ENCODE assay signal across 9 mouse cellular contexts in genomic region chr3:101836045-101836444, GRCm38 (mm10). TPM values are rescaled to one million over a fixed set of nuclear protein-coding genes. Genes with fewer than 3 reads are reported as not detected.
A peak's percentile ranks its signal among the peaks of the same experiment; 100 is the strongest.
DNase-seq lines count a peak whose midpoint lies in the region; ATAC-seq and TF ChIP-seq lines count a peak whose summit lies in the region.
"Had no signal": no experiment of that assay in that cellular context is flagged by ENCODE, and none has a peak within 500 bp of the region (broad histone marks: within the 10 kb centered on the region; RNA-seq: fewer than 3 reads in every experiment).

No protein-coding gene starts in this region.

- H3K9me3 ChIP-seq in E14TG2a.4 (ENCODE audit: low read length) = no peaks in the 10 kb centered on the region
- H3K9me3 ChIP-seq in hindbrain, embryonic 11.5 days (ENCODE audit: control insufficient read depth, low read length) = no peaks in the 10 kb centered on the region
- H3K9me3 ChIP-seq in lung, postnatal 0 days (ENCODE audit: low read length) = no peaks in the 10 kb centered on the region
- H3K9me3 ChIP-seq: G1E had no signal

- H3K4me3 ChIP-seq in E14TG2a.4 (replicated peaks; ENCODE audit: low read length) = peak overlapping the region; percentile 54; the same call in 1 of the 2 replicates
- no peak overlapping the region; the same call in 1 of the 2 replicates for H3K4me3 ChIP-seq in hindbrain, embryonic 11.5 days (ENCODE audit: low read depth, low read length)
- H3K4me3 ChIP-seq in lung, postnatal 0 days (ENCODE audit: low read depth, low read length) = no peak overlapping the region

- H3K27me3 ChIP-seq in E14TG2a.4 (ENCODE audit: insufficient read depth, low read length) = no peaks in the 10 kb centered on the region
- no peaks in the 10 kb centered on the region for H3K27me3 ChIP-seq in hindbrain, embryonic 11.5 days (ENCODE audit: control insufficient read depth, insufficient read depth, low read length)
- no peaks in the 10 kb centered on the region for H3K27me3 ChIP-seq in lung, postnatal 0 days (replicated peaks; ENCODE audit: insufficient read depth, low read length)

- 1% methylated on average over 8 of the region's 8 CpGs for WGBS in hindbrain, embryonic 11.5 days
- 0% methylated on average over 8 of the region's 8 CpGs for WGBS in lung, postnatal 0 days

- TF ChIP-seq CTCF in E14TG2a.4 (conservative IDR thresholded peaks at IDR 0.05; ENCODE audit: low read length) = no peak
- TF ChIP-seq CTCF in lung, postnatal 0 days (IDR thresholded peaks at IDR 0.05) = no peak

- H3K36me3 ChIP-seq in E14TG2a.4 (ENCODE audit: insufficient read depth, low read length) = no peaks in the 10 kb centered on the region
- H3K36me3 ChIP-seq in hindbrain, embryonic 11.5 days (ENCODE audit: control insufficient read depth, insufficient read depth, low read length) = no peaks in the 10 kb centered on the region
- no peaks in the 10 kb centered on the region for H3K36me3 ChIP-seq in lung, postnatal 0 days (ENCODE audit: insufficient read depth, low read length)
- H3K36me3 ChIP-seq: G1E had no signal

- H3K27ac ChIP-seq in hindbrain, embryonic 11.5 days (ENCODE audit: low read depth, low read length) = no peak overlapping the region
- H3K27ac ChIP-seq in lung, postnatal 0 days (ENCODE audit: low read length) = no peak overlapping the region

- peaks cover 36% of the 10 kb centered on the region for H3K4me1 ChIP-seq in E14TG2a.4 (replicated peaks; ENCODE audit: low read depth, low read length)
- no peaks in the 10 kb centered on the region for H3K4me1 ChIP-seq in hindbrain, embryonic 11.5 days (replicated peaks; ENCODE audit: control insufficient read depth, insufficient read depth, low read length)
- no peaks in the 10 kb centered on the region for H3K4me1 ChIP-seq in lung, postnatal 0 days (ENCODE audit: insufficient read depth, low read depth, low read length)

- ATAC-seq in hindbrain, embryonic 11.5 days (ENCODE audit: low FRiP score) = peak; percentile 93
- peak; percentile 97 for ATAC-seq in lung, postnatal 0 days
- ATAC-seq in cerebellum, adult (ENCODE audit: insufficient number of reproducible peaks, low FRiP score, low TSS enrichment) = no peak

- no peak for TF ChIP-seq EP300 in lung, postnatal 0 days (IDR thresholded peaks at IDR 0.05)

- DNase-seq in c-Kit-positive CD71-positive TER-119-negative erythroid progenitor cells, embryonic 14.5 days (ENCODE audit: low read depth) = peak; percentile 31
- peak; percentile 71 to 73 for DNase-seq in frontal cortex, postnatal 36 days (ENCODE audit: low spot score in 2 of 2)
- peak; percentile 79 for DNase-seq in hindbrain, embryonic 11.5 days (ENCODE audit: low spot score)
- DNase-seq in layer of hippocampus, postnatal 10 days (ENCODE audit: low spot score in 2 of 2) = peak; percentile 41 to 44
- DNase-seq in lung, postnatal 0 days (ENCODE audit: low spot score) = peak; percentile 93
- DNase-seq in retina, embryonic 14.5 days (ENCODE audit: low spot score) = peak; percentile 82

- no peak overlapping the region for H3K9ac ChIP-seq in hindbrain, embryonic 11.5 days (ENCODE audit: low read depth, low read length)
- no peak overlapping the region for H3K9ac ChIP-seq in lung, postnatal 0 days (replicated peaks; ENCODE audit: low read depth)

- H3K4me2 ChIP-seq in hindbrain, embryonic 11.5 days (replicated peaks; ENCODE audit: low read depth, low read length) = peak overlapping the region; percentile 27
- peak overlapping the region; percentile 40 for H3K4me2 ChIP-seq in lung, postnatal 0 days (replicated peaks; ENCODE audit: low read depth, low read length)

RNA-seq across cellular contexts. Expression of gene Mab21l3, which starts 12.7 kb away (rescaled TPM):
- polyA plus RNA-seq in hindbrain, embryonic 11.5 days (2014; fragmentation: Nextera tagmentation; extraction: Ambion mirVana) = 0.31 and 0.59 TPM in 2 replicates
- total RNA-seq in layer of hippocampus, postnatal 10 days (2021) = under 1 TPM; 0.18 to 0.30 TPM
- 0.12 and 0.37 TPM in 2 replicates for polyA plus RNA-seq in lung, postnatal 0 days (2015; fragmentation: Nextera tagmentation; extraction: Ambion mirVana)
- polyA plus RNA-seq: G1E had no signal

Comparison
In these comparisons a context has a peak if more than half of its experiments do, and no peak if none do; other contexts are left out.
1. DNase-seq: peak in every context shown above with its lines; median percentile 93 in lung, postnatal 0 days; 82 in retina, embryonic 14.5 days; 79 in hindbrain, embryonic 11.5 days; 72 in frontal cortex, postnatal 36 days; 42 in layer of hippocampus, postnatal 10 days; 31 in c-Kit-positive CD71-positive TER-119-negative erythroid progenitor cells, embryonic 14.5 days.